Mouse (Mus musculus) embryo, embryonic 11 days (tissue): ENCODE data around the gene Fhit.

Experiments
- DNase-seq: peaks from one replicate; pipeline ENCODE4 v3.0.0-alpha.2; 2015

Fhit gene

DNA sequence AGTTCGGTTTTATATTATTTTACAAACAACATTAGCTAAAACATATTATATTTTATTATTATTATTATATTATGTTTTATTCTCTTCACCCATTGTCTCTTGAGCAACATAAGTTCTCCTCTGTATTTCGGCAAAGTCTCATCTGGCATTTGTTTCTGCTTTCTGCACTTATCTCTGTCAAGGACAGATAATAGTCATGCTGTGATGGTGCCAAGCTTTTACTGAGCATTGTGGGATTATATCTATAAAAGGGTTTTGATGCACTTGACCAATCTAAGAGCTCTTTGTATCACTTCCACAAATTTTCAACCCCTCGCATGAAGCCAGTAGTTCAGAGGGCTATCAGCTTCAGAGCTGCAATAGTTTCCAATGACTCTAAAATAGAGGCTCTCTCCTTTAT, 845.1 kb downstream of the Fhit start:
- DNase-seq: no peak

DNA sequence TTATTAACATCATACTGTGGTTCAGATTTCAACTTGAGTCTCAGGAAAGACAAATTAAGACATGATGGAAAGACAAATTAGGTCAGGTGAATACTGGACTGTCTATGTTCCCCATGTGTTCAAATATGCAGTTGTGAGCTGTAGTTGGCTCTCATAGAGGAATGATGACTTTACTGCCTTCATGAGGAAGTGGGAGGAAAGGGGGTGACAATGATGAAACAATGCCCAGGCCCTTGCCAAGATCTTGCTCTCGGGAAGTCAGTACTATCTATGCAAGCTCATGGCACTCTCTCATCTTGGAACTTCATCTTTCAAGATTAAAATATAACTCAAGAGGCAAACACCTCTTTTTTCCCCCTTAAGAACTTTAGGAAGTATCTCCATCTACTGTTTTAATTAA, 849.6 kb downstream of the Fhit start:
- no peak for DNase-seq

GRCm38 (mm10) chr14:10305286-10305685, 856.5 kb downstream of the Fhit start:
- DNase-seq: no peak

- no peak for DNase-seq
These were observed 860.3 kb downstream of the Fhit start for GRCm38 (mm10) chr14:10301497-10301896.

DNA sequence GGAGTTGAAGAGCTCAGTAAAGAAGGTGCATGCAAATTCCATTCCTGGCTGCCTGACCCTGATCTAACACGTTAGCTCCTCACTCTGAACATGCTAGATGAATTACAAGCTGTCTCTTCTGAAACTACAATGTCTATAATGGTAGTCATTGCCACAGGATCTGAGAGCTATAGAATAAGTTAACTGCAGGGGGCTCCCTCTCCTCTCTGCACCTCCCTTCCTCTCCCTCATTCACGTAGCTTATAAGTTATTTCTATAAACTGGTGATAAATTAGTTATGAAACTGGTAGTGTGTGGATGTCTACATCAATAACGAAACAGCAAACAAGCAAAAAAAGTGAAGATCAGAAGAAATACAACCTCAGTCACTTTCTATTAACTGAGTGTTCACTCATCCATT, 860.9 kb downstream of the Fhit start:
- DNase-seq: no peak

DNA sequence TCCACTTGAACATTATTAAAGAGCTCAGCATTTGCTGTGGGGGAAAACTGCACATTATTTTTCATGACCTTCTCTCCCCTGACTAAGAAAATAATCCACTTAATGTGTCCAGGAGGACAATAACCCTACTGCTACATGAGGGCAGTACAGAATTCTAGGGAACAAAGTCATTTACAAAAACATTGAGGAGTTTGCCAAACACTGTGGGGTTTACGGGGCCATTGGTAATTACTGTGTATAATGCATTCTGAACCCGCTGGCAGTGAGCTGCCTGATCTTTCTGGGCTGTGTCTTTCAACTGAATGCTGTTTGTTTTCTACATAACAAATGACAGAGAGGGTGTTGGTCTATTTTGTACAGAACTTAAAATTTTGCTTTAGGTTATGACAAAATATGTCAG, 862.8 kb downstream of the Fhit start:
- no peak for DNase-seq

- DNase-seq: no peak
These were observed 872.8 kb downstream of the Fhit start for GRCm38 (mm10) chr14:10289043-10289442.

- DNase-seq: peak; percentile 7
These were observed 875.8 kb downstream of the Fhit start for GRCm38 (mm10) chr14:10286027-10286426.

DNA sequence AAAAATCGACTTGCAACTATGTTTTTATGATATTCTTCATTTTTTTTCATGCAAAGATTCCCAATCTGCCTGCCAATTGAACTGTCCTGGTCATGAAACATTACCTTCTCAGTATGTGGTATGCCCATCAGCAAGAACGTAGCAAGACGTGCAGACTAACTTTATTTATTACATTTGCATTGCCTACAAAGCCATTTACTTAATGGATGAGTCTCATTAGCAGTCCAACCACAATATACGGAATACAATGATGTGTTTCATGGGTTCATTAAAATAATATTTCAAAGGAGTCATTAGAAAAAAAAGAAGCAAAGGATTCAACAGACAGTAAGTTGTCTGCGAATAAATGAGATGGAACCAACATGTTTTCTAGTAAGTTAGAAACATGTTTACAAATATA, 933.1 kb downstream of the Fhit start:
- no peak for DNase-seq

- no peak for DNase-seq
These were observed 940.0 kb downstream of the Fhit start for GRCm38 (mm10) chr14:10221847-10222246.

DNA sequence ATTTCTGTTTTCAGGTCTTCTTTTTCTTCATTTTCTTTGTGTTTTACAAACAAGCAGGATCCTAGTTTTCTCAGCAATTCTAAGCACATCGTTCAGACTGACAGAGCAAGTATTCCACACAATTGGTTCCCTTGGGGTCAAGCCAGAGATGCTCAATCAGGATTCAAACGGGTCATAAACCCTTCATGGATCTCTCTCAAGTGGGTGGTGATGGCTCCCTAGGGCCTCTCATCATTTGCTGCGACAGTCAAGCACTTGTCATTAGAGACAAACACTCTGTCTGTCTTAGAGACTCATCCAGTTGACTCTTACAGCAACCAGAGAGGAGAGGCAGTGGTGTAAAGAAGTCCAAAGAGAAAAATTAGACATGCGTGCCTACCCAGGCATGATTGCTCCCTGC, 948.6 kb downstream of the Fhit start:
- DNase-seq: peak; percentile 46

DNA sequence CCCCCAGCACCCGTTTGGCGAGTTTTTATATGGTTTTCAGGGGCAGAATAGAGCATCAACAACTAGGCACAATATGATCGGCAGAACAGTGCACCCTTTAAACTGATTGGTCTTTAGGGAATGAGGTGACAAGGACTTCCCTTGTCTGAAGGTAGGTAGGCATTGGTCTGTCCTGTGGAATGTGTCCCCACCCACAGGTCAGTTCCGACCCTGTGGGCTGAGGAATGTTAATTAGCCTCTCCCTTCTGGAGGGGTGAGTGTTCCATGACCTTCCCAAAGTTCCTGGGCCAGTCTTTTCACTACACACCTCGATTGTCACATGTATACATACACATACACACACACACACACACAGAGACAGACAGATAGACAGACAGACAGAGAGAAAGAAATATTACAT, 950.7 kb downstream of the Fhit start:
- DNase-seq: no peak

GRCm38 (mm10) chr14:10209007-10209406, 952.8 kb downstream of the Fhit start:
- no peak for DNase-seq

DNA sequence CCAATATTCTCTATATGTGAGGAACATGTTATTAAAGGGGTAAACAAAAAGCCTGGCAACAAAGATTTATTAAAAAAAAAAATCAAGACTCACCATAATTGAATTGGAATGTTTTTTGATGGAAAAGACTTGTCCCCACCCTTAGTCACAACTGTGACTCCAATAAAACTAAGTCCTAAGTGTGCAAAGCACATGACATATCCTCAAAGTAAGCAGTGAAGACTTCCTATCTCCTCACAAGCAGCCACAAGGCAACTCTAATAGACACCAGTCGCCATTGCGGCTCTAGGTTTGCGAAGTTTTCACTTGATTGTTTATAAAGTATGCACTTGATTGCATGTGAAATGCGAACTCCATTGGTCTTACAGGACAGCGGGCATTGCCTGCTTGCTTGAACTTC, 956.1 kb downstream of the Fhit start:
- DNase-seq: no peak

- no peak for DNase-seq
These were observed 956.5 kb downstream of the Fhit start for GRCm38 (mm10) chr14:10205290-10205689.

DNA sequence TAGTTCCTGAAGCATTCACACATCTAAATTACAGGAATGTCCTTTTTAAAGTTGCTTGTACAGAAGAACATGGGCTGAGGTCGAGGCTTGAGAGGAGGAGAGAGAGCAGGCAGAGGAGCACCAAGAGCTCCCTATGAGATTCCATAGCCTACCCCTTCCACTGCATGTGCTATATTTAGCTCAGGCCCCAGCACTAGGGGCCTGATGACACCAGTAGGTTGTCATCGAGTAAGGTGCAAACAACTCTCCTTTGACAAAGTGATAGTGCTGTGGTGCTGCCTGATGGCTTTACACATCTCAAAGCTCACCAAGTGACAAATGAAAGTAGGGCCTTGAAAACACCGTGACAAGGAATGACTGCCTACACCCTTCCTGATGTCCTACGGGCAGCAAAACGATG, 967.7 kb downstream of the Fhit start:
- no peak for DNase-seq

DNA sequence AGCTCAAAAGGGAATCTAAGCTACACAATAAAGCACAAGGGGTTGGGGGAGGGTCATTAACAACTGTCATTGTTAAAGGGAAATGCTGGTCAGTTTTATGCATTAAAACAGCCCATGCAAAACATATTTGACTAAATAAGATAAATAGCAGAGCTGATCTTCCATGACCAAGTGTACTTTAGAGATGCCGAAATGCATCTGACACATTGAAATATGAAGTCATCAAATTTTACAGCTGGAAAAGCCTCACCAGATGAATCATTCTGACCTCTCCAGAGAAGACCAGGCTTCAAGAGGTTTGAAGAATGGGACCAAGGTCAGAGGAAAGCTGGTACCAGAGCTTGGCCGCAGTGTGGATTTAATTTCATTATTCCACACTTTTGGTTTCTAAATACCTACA, 990.1 kb downstream of the Fhit start:
- DNase-seq: no peak

- no peak for DNase-seq
These were observed 995.0 kb downstream of the Fhit start for GRCm38 (mm10) chr14:10166641-10167429.

DNA sequence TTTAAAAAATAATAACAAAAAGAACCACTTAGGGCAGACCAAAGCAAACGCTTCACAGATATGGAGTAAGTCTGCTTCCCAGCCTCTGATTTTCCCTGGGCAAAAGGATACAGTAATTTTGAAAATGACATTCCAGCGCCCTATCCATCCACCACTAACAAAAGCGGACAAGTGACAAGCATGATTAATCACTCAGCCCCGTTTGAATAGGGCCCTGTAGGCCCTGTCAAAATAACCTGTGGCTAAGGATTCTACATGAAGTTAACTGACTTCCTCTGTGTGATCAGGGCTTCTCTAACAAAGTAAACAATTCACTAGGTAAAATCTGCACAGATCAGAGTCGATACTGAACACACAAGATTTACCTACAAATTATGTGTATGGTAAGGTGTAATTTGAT, 1012.0 kb downstream of the Fhit start:
- peak; percentile 44 for DNase-seq

GRCm38 (mm10) chr14:10139311-10139710, 1022.5 kb downstream of the Fhit start:
- DNase-seq: no peak

GRCm38 (mm10) chr14:10133873-10134272, 1028.0 kb downstream of the Fhit start:
- DNase-seq: no peak

DNA sequence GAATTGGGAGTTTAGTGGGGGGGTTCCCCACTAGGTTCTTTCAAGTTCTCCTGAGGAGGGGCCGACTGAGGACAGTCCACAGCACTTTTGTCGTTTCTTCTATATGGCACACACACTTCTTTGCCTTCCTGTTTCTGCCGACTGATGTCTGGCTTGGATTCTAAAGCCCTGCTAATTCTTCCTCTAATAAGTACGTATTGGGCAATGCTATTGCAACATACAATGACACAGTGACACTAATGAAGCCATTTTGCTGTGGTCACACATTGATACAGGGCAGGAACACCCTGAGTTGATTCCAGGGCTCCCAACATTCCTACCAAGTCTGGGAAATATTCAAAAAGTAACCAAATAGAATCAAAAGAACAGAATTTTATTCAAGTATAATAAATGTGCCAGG, 1032.2 kb downstream of the Fhit start:
- DNase-seq: no peak

DNA sequence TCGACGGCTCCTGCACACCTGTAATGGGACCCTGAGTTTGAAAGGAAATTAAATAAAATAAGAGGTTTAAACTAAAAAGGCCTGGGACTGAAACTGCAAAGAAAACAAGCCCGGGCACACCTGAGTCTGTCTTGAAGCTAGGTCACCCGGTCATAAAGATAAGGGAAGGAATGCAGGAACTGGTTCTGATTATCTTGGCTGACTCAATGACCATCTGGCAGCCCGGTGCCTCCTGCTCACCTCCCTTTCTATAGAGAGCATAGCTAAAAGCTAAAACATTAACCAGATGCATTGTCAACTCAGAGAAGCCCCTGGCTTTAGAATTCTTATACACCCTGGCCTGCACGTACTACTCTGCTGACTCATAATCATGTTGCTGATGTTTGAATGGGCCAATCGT, 1032.7 kb downstream of the Fhit start:
- no peak for DNase-seq

- DNase-seq: no peak
These were observed 1035.3 kb downstream of the Fhit start for GRCm38 (mm10) chr14:10126536-10126935.

DNA sequence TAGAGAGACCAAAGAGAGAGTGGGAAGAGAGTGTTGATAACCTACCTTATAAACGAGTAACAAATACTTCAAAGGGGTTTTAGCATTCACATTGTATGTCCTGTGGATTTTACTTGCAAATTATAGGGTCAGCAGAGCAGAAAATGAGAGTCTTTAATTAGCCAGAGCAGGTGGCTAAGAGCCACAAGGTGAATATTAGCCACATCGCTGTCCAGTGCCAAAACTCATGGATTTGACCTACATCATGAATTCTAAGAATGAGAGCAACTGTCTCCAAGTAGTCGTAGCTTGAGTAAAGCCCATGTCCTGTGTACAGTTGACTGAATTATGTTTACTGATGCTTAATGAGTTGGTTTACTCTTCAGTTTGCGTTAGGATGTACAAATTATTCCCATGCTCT, 1039.7 kb downstream of the Fhit start:
- no peak for DNase-seq
